Mouse (Mus musculus) liver, adult 2 months (tissue): ENCODE data around the gene Filip1. TPM values are rescaled to one million over a fixed set of nuclear protein-coding genes. Genes with fewer than 3 reads are reported as not detected.
"Not testable (repeated sequence)": the region's sequence is repeated elsewhere in the genome, so short reads cannot be mapped to it uniquely, and the experiment has no call there.

Experiments used
- DNase-seq: peaks from one replicate; pipeline ENCODE4 v3.0.0-alpha.2; 2011; ENCODE audit warnings: low read depth, low spot score; ENCODE audit errors: extremely low read depth
- H3K27ac ChIP-seq: fragments of 200-500 bp; replicated peaks from 2 replicates; pipeline ENCODE4 v1.5.1; 2012; ENCODE audit warnings: low read depth, mild to moderate bottlenecking, control low read depth, inconsistent platforms, low read length; ENCODE audit not compliant: insufficient read depth
- H3K27me3 ChIP-seq: fragments of 200-500 bp; 2 replicates; pipeline ENCODE4 v1.6.1; 2012; ENCODE audit warnings: mild to moderate bottlenecking, moderate library complexity, low read length, inconsistent platforms; ENCODE audit not compliant: control insufficient read depth, insufficient read depth
- H3K36me3 ChIP-seq: fragments of 200-500 bp; 2 replicates; pipeline ENCODE4 v1.6.1; 2012; ENCODE audit warnings: low read length, inconsistent platforms; ENCODE audit not compliant: control insufficient read depth, insufficient read depth
- H3K4me1 ChIP-seq: fragments of 200-500 bp; 2 replicates; pipeline ENCODE4 v1.6.1; 2011; ENCODE audit warnings: low read length; ENCODE audit not compliant: control insufficient read depth, insufficient read depth
- H3K4me3 ChIP-seq: fragments of 200-500 bp; 2 replicates; pipeline ENCODE4 v1.5.1; 2011; ENCODE audit warnings: low read depth, mild to moderate bottlenecking, control low read depth, low read length, moderate library complexity; ENCODE audit not compliant: insufficient read depth
- H3K79me2 ChIP-seq: fragments of 200-500 bp; 2 replicates; pipeline ENCODE4 v1.6.1; 2012; ENCODE audit warnings: inconsistent platforms, mild to moderate bottlenecking, low read length, moderate library complexity; ENCODE audit not compliant: control insufficient read depth, insufficient read depth
- H3K9ac ChIP-seq: fragments of 200-500 bp; 2 replicates; pipeline ENCODE4 v1.6.1; 2012; ENCODE audit warnings: low read depth, mild to moderate bottlenecking, control low read depth, inconsistent platforms, low read length
- CTCF ChIP-seq: fragments of 200-500 bp; IDR thresholded peaks from 2 replicates; pipeline ENCODE4 v1.5.1; 2011; ENCODE audit warnings: low read depth, low read length, control low read depth
- POLR2A ChIP-seq: fragments of 200-500 bp; IDR thresholded peaks from 2 replicates; pipeline ENCODE4 v1.6.1; 2011; ENCODE audit warnings: low read length, control low read depth; ENCODE audit not compliant: insufficient read depth; ENCODE audit errors: extremely low read depth
- WGBS: fragments of 180-500 bp; shearing (Covaris S2); methylation state at CpG from one replicate; pipeline ENCODE4 v1.1.7; 2018; 5-methylcytosine and 5-hydroxymethylcytosine counted together
- polyA plus RNA-seq: library from polyadenylated mRNA; depleted of rRNA; stranded (reverse); fragments of >200 nt; gene quantifications from 2 replicates; pipeline ENCODE4 v1.2.3, GENCODE M21; 2012
- total RNA-seq: library from RNA; depleted of rRNA; stranded (reverse); fragments of >200 nt; gene quantifications from 2 replicates; pipeline ENCODE4 v1.2.3, GENCODE M21; 2014

The Filip1 gene
- total and polyA plus RNA-seq, 2 experiments: 0.10 to 1.2 TPM

DNA sequence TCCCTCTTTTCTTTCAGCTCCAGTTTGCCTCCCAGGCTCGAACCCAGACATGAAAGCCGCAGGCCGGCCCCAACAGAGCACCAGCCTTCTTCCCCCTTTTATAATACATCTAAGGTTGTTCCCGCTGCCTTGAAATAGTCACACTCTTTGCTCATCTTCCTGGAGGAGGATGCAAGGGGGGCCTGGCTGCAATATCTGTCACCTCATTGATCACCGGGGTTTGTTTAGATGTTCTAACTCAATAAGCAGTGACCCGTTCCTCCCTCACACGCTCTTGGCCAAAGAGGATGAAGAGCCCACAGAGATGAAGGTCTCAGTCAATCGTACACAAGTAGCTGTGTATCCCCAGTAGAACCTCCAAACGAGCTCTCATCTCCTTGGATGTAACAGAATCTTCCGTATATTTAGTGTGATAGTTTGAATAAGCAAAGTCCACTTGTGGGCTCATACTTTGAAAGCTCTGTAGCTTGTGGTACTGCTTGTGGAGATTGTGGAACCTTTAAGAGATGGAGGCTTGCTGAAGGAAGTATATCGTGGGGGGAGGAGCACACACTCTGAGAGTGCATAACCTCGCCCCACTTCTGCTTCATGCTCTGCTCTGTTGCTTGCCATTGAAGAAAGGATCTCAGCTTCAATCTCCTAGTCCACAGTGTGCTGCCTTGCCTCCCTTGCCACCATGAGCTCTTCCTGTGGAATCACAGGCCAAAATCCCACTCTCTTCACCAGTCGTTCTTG is 24.8 kb upstream of the Filip1 start:
- TF ChIP-seq CTCF (no peak), POLR2A (no peak)
- Histone ChIP-seq H3K27me3 (no peaks in the 10 kb centered on the region), H3K9ac (no peak overlapping the region), H3K79me2 (no peaks in the 10 kb centered on the region), H3K27ac (no peak overlapping the region), H3K36me3 (no peaks in the 10 kb centered on the region), H3K4me1 (no peaks in the 10 kb centered on the region), H3K4me3 (no peak overlapping the region)
- DNase-seq: no peak
- 90% methylated on average over 13 of the region's 13 CpGs for WGBS

DNA sequence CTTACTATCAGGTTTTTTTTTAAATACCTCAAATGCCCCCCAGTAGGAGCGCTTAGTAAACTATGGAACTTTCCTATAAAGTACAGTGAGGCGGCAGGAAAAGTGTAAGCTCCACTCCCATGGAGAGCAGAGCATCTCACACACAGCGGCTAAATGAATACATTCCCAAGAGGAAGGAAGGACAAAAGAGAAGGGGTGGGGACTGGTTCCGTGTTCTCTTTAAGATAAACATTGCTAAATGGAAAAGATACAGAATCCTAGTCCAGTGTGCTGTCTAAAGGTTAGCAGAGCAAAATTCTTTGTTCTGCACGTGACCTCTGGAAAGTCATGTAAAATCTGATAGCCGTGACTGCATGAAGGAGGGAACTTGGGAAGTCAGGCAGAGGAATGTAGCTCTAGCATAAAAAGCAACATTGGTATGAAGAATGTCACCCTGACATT is 13.9 kb upstream of the Filip1 start:
- H3K4me3 ChIP-seq: no peak overlapping the region
- H3K79me2 ChIP-seq: no peaks in the 10 kb centered on the region
- no peak overlapping the region for H3K9ac ChIP-seq
- no peak overlapping the region for H3K27ac ChIP-seq
- WGBS: 25% methylated on average over 6 of the region's 6 CpGs
- no peak for TF ChIP-seq POLR2A
- no peak for TF ChIP-seq CTCF
- H3K4me1 ChIP-seq: peaks cover 5% of the 10 kb centered on the region; the same call in 1 of the 2 replicates
- no peaks in the 10 kb centered on the region for H3K36me3 ChIP-seq
- peak; percentile 78 for DNase-seq
- no peaks in the 10 kb centered on the region for H3K27me3 ChIP-seq

DNA sequence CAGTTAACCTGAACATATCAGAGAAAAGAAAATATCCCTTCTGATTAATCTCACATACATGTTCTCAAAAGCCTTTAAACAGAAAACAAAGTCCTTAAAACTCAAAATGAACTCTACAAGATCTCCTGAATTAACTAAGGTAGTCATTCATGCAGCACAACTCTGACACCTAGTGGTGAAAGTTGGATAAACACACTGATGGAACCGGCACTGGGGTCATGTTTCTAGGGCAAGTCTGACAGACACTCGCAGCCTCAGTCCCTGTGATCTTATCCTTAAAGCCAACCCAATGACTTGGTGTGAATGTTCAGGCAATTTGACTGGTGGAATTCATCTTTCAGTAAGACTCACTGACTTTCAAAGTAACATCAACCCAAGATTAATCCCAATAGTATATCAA is 13.4 kb upstream of the Filip1 start:
- WGBS: 1% methylated on average over 2 of the region's 2 CpGs
- peak; percentile 75 for DNase-seq
- TF ChIP-seq CTCF (peak; percentile 6; the same call in 1 of the 2 replicates), POLR2A (no peak)

GRCm38 (mm10) chr9:80025347-80025746 is 12.7 kb upstream of the Filip1 start:
- not testable (repeated sequence) for H3K4me3 ChIP-seq, H3K79me2 ChIP-seq, H3K9ac ChIP-seq, DNase-seq, H3K4me1 ChIP-seq, H3K27ac ChIP-seq, H3K36me3 ChIP-seq, H3K27me3 ChIP-seq
- 91% methylated on average over 5 of the region's 5 CpGs for WGBS

More for the DNA sequence above, 13.4 kb upstream of the Filip1 start:
- Histone ChIP-seq H3K27ac (no peak overlapping the region), H3K4me1 (peaks cover 5% of the 10 kb centered on the region; the same call in 1 of the 2 replicates), H3K9ac (no peak overlapping the region), H3K36me3 (no peaks in the 10 kb centered on the region), H3K79me2 (no peaks in the 10 kb centered on the region), H3K27me3 (no peaks in the 10 kb centered on the region), H3K4me3 (no peak overlapping the region)

DNA sequence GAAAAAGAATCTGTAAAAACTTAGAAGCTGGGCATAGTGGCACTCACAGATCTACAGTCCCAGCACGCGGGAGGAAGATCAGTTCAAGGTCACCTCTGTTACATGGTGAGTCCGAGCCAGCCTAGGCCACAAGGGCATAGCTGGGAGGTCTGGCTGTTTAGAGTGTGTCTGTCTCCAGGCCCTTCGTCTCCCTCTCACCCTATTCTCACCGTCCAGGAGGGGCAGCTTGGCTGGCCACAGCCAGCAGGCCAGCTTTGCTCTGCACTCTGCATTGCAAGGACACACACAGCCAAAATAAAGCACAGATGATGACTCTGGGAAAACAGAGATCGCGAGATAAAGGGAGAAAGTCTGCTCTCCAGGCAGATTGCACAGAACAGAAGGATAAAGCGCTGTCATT is 10.2 kb upstream of the Filip1 start:
- no peaks in the 10 kb centered on the region for H3K79me2 ChIP-seq
- H3K36me3 ChIP-seq: no peaks in the 10 kb centered on the region
- 29% methylated on average over 8 of the region's 8 CpGs for whole genome bisulfite sequencing
- no peak overlapping the region for H3K4me3 ChIP-seq
- H3K4me1 ChIP-seq: peaks cover 5% of the 10 kb centered on the region; the same call in 1 of the 2 replicates
- H3K27ac ChIP-seq: no peak overlapping the region
- TF ChIP-seq CTCF (no peak), POLR2A (no peak)
- DNase-seq: peak; percentile 50
- H3K27me3 ChIP-seq: no peaks in the 10 kb centered on the region
- no peak overlapping the region for H3K9ac ChIP-seq

DNA sequence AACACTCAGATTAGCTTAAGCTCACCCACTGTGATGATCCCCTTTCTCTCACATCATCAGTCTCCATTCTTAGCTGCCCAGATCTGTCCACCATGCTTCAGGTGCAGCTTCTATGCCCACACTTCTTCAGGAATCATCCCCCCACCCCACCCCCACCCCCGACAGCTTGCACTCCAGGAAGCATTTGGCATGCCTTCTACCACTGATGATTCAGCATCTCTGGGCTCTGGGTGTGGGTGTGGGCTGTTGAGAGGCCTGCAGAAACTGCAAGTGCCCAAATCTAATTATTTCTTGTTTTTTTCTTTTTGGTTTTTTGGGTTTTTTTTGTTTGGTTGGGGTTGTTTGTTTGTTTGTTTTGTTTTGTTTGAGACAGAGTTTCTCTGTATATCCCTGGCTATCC is 9.0 kb upstream of the Filip1 start:
- no peak for DNase-seq
- Histone ChIP-seq H3K79me2 (no peaks in the 10 kb centered on the region), H3K4me3 (no peak overlapping the region), H3K4me1 (peaks cover 5% of the 10 kb centered on the region; the same call in 1 of the 2 replicates), H3K27me3 (no peaks in the 10 kb centered on the region), H3K36me3 (no peaks in the 10 kb centered on the region), H3K9ac (no peak overlapping the region), H3K27ac (no peak overlapping the region)
- TF ChIP-seq CTCF (no peak), POLR2A (no peak)
- 26% methylated on average over 1 of the region's 1 CpGs for WGBS
